Mouse (Mus musculus): Measurements from ENCODE around the gene Nepn.

The Nepn gene

DNA sequence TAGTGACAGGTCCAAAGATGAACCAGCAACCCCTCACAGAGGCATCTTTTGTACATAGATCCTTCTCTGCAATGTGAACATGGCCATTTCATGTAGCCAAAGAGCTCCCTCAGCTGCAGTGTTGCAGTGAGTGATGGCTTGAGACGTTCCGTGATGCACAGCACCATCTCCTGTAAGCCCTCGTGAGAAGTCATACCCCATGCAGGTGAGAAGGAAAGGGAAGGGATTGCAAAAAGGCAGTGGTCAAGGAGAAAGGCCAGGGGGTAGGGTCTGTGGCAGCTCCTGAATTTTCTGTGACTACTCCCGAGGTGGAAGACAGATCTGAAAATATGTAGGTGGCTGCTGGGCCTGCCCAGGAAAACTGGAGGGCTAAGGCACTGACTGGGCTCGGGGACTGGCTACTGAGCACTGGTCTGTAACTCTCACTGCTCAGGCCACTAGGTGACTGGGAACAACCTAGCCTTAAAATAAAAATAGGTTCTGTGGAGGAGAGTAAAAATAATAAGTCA, at the start of gene Nepn:
Nepn (plus strand) TSS at position 51 of the 509 bp plus-strand sequence.
- DNase-seq: no peak

DNA sequence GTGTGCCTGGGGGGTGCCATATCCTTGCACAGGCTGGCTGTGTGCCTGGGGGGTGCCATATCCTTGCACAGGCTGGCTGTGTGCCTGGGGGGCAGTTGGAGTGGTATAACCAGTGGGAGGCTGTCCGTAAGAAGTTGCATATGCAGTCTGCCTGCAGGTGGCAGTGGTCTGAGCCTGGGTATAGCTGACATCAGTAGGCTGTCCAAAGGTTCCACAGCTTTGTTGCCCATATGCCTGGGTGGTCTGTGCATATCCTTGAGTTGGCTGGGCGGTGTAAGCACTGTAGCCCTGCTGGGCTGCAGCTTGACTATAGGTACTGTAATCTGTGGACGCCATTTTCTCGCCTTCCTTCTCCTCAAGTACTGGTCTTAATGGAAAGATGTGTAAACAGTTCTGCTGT, 45.4 kb upstream of the Nepn start:
- peak in 1 of 2 experiments; percentile 27 for DNase-seq

DNA sequence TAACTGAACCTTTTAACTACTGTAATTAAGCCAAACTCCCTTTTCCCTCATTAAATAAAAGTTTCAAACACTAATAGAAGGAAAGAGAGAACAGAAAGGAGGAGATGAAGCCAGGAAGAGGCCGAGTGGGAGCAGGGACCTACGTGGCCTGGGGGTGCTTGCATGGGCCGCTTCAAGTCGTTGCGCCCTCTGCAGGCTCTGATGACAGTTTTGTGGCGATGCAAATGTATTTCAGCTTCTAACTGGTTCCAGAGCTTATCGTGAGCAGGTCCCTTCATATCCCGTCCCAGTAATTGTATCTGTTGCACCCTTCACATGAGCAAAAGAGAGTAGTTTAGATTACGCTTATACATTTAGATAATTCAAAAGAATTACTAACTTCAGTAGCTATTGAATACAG, 35.6 kb upstream of the Nepn start:
- no peak for DNase-seq

DNA sequence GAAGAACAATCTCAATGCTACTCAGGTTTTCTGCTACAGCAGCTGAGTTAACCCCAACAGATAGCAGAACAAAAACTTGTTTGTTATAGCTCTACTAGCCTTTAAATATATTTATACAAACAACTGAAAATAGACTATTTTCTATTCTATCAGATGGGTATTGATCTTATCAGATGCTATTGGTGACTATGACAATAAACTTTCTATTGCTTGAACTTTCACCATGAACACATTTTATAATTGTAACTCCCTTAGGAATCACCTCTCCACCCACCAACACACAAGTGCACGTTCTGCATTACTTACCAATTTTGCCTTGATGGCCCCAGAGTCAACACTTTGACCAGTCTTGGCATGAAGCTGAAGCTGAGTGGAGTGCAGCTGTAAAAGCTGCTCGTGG, 30.3 kb upstream of the Nepn start, which contains the start of gene Gm26741:
Gm26741 (plus strand) TSS at position 301 of the 400 bp plus-strand sequence.
- DNase-seq: no peak

DNA sequence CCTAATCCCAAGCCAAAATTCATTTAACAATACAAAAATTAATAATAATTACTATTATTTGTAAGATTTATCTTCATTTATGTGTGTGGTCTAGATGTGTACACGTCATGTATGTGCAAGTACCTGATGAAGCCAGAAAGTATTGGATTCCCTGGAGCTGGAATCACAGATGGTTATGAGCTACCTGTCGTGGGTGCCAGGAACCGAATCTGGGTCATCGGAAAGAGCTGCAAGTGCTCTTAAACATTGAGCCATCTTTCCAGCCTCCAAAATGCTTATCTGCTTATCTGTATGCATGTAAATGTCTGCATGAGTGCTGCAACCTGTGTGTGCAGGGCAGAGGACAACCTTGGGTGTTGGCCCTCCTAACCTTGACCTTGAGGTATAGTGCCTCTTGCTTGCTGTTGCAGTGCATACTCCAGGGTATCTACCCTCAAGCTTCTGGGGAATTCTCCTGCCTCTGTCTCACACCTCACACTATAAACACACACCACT, 28.5 kb upstream of the Nepn start:
- DNase-seq: peak; percentile 53 to 64

DNA sequence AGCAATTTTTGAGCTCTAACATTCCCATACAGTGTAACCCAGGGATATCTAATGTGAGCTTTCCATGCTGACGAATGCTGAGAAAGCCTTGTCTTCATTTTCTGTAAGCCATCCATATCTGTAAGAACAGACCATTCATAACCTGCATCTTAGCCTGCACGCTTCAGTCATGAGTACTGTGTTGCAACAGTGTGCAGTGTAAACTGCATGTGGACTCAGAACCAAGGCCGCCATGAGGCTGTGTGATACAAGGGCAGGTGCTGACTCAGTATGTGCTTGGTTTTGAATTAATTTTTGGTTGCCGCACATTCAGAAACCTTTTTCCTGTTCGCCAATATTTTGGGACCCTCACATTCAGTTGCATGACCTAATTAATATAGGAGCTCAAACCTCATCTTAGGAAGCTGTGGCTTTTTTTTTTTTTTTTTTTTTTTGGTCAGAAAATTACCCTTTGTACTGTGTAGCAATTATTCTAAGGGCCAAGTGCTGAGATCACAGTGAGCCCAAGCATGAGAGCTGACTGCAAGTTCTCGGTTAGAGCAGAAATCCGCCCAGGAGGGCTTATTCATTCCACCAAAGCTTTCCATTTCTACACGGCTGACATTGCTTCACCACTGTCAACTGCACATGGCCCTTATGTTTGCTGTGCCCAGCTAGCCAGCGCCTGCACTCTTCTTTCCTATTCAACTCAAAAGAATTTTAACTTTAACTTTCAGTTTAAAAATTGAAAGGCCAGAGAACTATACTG, 27.7 kb upstream of the Nepn start:
- DNase-seq: peak; percentile 24

DNA sequence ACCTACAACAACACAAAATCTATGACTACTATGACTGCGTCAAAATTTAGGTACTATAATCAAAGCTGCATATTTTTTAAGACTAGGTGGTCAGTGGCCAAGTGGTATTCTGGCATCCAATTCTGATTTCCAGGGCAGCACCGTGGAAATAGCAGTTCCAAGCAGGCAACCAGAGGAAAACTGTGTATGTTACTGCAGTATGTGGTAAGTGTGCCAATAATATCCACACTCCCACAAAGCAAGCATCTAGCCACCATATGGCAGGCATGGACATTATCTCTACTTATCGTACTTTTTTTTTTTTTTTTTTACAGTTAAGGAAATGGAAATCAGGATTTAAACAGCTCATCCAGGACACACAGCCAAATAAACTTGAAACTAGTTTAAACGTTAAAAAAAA, 20.4 kb upstream of the Nepn start:
- DNase-seq: peak; percentile 42 to 52

DNA sequence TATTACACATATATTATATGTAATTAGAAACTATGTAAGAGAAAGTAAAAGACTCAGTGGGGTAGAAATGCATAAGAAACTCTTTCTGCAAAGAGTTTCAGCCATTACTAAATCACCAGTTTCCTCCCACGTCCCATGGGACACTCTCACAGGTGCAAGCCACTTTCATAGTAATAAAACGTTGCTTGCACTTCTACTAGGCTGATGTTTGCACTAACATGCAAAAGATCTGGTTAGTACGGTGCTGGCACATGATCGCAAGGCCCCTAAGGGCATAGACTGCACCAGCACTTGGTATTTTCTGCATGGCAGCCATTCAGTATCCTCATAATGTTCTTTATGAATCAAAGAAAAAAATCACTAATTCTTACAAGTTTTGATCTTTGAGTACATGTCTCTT, 14.9 kb upstream of the Nepn start:
- no peak for DNase-seq

DNA sequence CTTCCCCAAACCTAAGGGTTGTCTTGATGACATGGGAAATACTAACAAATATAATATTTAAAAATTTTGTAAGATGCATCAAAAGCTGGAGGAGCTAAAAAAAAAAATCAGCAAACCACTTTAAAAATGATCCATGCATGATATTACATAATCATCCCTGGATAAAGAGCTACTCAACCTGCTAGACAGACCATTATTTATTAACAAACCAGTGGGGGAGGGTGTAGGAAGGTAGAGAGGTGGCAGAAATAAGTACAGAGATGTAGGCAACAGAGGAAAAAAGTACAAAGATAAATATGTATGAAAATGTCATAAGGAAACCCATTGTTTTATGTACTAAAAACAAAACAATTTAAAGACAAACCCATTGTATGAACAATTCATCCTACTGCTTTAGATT, 14.1 kb upstream of the Nepn start:
- no peak for DNase-seq

DNA sequence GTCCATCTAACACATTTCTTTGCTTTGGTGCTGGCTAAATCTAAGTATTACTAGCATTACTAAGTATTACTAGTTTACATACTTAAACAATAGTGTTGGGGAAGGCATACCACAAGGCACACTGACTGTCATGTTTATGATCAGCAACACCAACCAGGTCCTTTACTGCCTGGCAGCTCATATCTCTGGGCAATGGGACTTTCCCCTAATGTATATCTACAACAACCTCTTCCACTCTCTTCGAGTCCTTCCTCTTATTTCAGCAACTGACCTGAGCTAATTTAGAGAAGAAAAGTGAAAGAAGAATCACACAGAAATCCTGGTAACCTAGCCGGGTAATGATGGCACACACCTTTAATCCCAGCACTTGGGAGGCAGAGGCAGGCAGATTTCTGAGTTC, 12.3 kb upstream of the Nepn start:
- DNase-seq: no peak

DNA sequence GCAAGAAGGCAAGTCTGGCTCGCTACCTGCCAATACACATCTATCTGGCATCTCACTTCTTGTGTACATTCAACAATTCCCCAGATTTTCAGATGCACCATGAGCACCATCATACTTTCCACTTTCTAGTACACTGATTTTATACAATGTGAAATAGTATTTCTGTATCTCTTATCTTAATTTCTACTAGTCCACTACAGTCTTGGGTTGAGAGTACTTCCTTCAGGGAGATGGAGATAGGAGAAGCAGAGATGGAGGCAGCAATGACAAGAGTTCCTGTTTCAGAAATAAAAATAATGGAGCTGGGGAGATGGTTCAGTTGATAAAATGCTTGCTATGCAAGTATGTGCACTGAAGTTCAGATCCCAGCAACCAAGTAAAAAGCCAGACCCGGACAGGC, 11.0 kb upstream of the Nepn start:
- DNase-seq: no peak

DNA sequence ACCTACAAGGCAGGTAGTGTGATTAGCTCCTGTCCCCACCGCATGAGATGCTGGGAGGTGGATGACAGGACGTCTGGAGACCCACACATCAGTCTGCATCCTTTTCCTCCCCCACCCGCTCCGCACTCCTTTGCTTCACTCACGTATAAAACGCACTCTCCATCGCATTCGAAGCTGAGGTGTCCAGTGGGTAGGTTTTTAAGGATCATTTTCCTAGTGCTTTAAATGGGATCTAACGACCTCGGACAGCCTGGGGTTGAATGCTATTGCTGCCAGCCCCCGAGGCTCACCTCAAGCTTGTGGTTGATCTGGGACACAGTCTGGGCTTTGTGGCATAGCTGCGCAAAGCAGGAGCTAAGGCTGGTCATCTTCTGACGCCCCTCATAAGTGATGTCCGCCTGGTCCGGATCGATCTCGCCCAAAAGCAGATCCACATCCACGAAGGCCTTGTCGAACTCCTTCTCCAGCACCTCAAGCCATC, 7.4 kb upstream of the Nepn start:
- peak in 1 of 2 experiments; percentile 55 for DNase-seq

DNA sequence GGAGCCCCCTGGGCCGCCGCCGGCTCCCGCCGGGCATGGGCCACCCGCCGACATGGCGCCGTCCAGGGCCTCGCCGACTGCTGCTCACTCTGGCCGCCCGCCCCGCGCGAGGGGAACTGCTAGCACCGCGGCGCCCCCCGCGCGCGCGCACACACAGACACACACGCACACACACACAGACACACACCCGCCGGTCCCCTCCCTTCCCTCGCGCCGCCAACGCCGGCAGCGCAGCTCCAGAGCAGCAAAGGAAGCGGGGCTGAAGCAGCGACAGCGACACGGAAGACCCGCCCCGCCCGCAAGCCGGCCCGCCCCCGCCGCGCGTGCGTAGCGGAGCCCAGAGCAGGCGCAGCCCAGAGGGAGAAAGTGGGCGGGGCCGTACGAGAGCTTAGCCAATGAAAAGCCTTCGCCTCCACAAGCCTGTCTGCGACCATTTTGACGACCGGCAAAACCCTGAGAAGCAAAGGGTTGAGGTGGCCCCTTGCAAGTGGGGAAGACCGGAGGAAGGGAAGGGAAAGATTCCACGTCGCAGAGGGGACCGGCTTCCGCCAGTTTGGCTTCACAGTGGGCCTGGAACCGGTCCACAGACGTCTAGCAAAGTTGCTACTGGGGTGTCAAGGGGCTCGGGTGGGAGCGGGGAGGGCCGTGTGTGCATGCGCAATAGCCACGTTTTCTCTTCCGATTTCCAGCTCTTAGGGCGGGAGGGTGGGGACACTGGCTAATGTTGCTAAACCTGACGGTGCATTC, 6.8 kb upstream of the Nepn start, which contains the start of gene Gopc:
Gopc (minus strand) TSS at position 280 of the 747 bp plus-strand sequence.
- DNase-seq: peak; percentile 98 to 99

DNA sequence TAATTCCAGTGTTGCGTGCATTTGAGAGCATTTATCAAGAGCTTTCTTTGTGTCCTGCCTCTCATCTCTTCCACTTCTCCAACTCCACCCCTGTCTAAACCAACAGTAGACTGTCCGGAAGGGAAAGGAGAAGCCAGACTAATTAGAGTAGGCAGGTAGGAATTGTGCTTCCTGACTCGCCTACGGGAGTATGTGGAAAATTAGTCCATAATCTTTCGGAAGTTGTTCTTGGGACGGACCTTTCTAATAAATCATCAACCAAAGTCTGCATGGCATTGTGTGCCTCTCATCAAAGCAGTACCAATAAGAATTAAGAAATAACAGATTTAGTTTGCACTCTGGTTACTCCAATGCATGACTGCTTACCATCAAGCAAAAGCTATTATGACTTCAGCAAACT, 5.8 kb upstream of the Nepn start:
- DNase-seq: no peak

DNA sequence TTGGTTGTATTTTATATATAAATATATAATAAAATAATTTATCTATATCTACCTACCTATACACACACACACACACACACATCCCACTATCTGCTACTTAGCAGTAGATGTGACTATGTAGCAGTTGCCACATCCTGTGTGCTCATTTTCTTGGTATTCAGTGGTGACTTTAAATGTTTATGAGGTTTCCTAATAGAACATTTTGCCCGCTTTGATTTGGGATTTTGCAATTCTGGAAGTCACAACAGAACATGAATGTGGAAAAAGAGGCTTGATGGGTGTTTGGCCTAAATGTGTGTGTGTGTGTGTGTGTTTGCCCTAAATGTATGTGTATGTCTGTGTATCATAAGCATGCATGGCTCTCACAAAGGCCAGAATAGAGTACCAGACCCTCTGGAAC, 5.2 kb upstream of the Nepn start:
- no peak for DNase-seq

DNA sequence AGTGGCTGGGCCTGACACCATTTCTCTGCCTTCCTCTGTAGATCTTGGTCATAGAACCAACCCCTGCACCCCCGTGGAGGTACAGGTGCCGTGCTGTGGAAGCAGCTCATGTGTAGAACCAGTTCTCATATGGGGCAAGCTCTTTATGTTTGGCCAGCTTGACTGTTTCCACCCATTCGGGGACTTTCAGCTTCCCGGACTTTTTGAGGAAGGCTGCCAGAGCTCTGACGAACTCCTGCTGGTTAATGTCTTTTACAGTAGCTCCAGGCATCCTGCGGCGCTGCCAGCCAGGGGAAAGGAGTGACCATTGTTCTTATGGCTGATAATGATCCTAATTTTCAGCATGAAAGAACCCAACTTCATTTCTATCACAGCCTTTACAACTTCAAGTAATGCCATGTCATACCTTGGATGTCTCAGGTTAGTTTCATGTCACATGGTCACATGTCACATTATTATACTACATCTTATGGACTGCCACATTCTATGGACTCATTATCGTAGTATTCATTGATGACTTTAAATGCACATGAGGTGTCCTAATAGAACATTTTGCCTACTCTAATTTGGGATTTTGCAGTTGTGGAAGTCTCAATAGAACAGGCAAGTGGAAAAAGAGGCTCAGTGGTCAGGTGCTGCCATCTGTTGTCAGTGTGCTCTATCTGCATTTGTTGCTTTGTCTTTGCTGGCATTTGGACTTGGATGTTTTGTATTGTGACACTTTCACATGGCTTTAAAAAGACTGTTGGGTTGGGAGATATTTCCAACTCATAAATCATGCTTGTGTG, 3.8 kb upstream of the Nepn start:
- peak; percentile 62 to 75 for DNase-seq

DNA sequence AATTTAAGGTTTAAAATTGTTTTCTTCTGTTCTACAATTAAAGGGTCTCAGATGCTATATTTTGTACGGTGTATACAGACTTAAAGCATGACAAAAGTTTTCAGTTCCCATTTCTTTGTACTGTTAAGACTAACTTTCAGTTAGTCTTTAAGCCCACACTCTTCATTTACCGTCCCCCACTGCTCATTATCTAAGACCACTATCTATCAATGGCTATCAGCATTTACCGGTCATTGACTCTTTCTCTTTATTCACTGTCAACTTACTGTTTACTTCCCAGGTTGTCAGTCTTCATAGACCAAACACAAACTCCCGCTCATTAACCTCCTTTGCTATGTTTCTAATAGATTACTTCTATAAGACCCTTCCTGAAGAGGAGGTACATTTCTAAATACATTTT, 1.6 kb upstream of the Nepn start:
- DNase-seq: no peak

DNA sequence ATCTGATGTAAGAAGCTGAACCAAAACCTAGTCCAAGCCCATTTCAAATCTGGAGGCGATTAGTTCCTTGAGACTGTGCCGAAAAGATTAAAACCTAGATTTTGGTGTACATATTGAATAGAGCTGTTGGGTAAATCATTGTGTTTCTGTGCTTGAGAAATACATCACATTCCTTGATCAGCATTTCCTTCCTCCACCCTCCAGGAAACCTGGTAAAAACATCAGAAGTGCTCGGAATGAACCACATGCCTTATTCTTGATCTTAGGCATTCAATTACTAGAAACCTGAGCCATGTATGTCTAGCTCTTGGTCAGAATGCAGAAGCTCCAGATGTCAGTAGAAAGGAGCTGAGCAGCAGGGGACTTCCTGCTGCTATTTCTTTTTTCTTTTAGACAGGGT, 666 bp downstream of the Nepn start:
- DNase-seq: no peak

DNA sequence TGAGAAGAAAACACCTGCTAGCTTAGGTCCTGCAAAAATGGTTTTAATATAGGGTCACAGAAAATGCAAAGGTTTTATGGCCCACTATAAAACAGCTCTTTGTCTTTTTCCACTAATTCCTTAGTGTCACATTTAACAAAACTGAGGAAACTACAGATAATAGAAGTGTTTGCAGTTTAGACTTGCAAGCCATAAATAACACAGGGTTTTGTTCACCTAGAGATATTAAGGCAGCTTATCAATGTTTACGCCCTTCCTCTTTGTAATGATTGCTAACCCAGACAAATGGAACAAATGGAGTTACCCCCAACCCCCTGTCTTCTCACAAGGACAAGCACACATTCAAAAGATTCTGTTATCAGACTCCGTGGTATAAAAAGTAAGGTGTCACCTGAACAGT, 2.4 kb downstream of the Nepn start:
- no peak for DNase-seq

DNA sequence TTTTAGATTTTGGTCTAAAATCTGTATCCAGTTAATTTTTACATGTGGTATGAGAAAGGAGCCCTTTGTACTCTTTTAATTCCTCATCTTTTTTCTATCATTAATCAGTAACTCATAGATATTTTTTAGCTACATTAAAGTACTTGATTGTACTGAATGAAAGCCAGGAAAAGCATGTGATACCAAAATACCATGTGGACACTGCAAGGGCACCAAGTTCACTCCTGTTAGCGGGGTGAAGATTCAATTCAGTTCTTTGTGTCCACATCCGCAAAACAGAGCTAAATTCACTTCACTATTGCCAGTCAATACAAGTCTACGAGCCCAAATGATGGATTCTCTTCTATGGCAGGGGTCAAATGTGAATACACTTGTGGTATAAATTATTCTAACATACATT, 7.9 kb downstream of the Nepn start:
- DNase-seq: no peak

DNA sequence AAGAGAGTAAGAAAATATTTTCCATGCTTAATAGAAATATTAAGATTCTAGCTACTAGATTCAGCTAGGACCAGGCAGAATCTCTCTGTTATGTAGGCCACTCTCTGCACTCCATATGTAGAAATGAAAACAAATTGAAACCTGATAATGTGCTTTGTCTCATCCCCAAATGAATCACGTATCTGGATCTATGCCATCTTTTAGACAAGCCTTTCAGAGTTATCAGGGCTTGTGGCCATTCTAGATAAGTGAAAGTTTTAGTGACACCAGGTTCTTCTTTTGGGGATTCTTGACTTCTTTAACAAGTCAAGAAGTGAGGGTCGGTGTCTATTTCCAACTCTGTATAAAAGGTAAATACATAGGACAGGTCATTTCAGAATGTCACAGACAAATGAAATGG, 9.9 kb downstream of the Nepn start:
- DNase-seq: no peak

DNA sequence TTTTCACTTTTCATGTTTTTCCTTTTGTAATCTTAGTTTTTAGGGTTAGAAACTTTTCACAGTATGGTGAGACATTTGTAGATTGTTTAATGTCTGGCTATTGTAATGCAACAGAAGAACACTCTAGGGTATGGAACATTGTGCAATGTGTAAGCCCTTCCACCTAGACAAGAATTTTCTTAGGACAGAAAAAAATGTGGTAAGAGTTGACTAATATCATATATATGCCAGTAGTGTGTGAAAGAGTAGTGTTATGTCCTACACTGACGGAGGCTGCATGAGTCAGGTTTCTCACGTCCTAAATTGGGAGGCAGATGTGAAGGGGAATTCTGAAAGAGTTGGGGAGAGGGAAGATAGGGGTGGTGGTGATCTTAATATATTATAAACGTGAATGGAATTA, 10.9 kb downstream of the Nepn start:
- no peak for DNase-seq

DNA sequence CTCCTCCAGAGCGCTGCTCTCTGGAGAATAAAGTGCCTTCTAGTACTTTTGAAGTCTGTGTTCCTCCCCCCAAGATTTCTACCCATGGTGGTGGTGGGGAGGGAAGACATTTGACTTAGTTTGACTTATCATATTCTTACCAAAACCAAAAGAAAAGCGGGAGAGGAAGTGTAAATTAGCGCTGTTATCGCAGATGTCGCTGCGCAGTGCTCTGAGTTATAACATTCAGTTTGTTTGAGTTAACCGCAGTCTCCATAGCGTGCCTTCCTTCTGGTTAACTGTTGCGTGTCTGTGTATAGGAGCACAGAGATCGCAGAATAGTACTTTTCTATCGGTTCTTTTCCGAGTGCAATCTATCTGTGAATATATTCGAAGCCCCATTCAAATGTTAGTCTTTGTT, 16.4 kb downstream of the Nepn start:
- no peak for DNase-seq
